Mouse (Mus musculus) stomach, postnatal 0 days (tissue): Measurements from ENCODE around the gene Ugt1a5. TPM values are rescaled to one million over a fixed set of nuclear protein-coding genes. Genes with fewer than 3 reads are reported as not detected.

Source experiments
- ATAC-seq: fragments of 200-750 bp; cut with Nextera tagmentation; 2 replicates; pipeline ENCODE4 v1.8.0; 2017; ENCODE audit not compliant: low FRiP score, low TSS enrichment
- DNase-seq: peaks from one replicate; pipeline ENCODE4 v3.0.0-alpha.2; 2016; ENCODE audit warnings: low spot score
- H3K27ac ChIP-seq: fragments of 300-500 bp; sonication (generic); replicated peaks from 2 replicates; pipeline ENCODE4 v1.5.1; 2014; ENCODE audit warnings: mild to moderate bottlenecking, control low read depth
- H3K27me3 ChIP-seq: fragments of 300-500 bp; sonication (generic); 2 replicates; pipeline ENCODE4 v1.6.1; 2014; ENCODE audit warnings: low read length; ENCODE audit not compliant: control insufficient read depth, insufficient read depth
- H3K36me3 ChIP-seq: fragments of 300-500 bp; sonication (generic); 2 replicates; pipeline ENCODE4 v1.6.1; 2014; ENCODE audit warnings: low read length, mixed read lengths; ENCODE audit not compliant: control insufficient read depth, insufficient read depth
- H3K4me1 ChIP-seq: fragments of 300-500 bp; sonication (generic); replicated peaks from 2 replicates; pipeline ENCODE4 v1.6.1; 2014; ENCODE audit warnings: antibody characterized with exemption; ENCODE audit not compliant: control insufficient read depth, insufficient read depth
- H3K4me2 ChIP-seq: fragments of 300-500 bp; sonication (generic); replicated peaks from 2 replicates; pipeline ENCODE4 v1.6.1; 2014; ENCODE audit warnings: low read depth, mild to moderate bottlenecking, control low read depth, moderate library complexity
- H3K4me3 ChIP-seq: fragments of 300-500 bp; sonication (generic); 2 replicates; pipeline ENCODE4 v1.5.1; 2014; ENCODE audit warnings: low read depth, low read length, control low read depth
- H3K9ac ChIP-seq: fragments of 300-500 bp; sonication (generic); 2 replicates; pipeline ENCODE4 v1.6.1; 2014; ENCODE audit warnings: mild to moderate bottlenecking, low read length, control low read depth, mixed read lengths
- H3K9me3 ChIP-seq: fragments of 300-500 bp; sonication (generic); 2 replicates; pipeline ENCODE4 v1.6.1; 2016; ENCODE audit warnings: low read length; ENCODE audit not compliant: control insufficient read depth
- CTCF ChIP-seq: IDR thresholded peaks from 2 replicates; pipeline ENCODE4 v1.5.1; 2016; ENCODE audit warnings: antibody characterized with exemption, low read depth, mild to moderate bottlenecking, moderate library complexity
- EP300 ChIP-seq: optimal IDR thresholded peaks from 2 replicates; pipeline ENCODE3; 2016; ENCODE audit warnings: antibody characterized with exemption
- WGBS: fragments of 180-500 bp; shearing (Covaris S2); extraction: QIAGEN DNeasy Blood & Tissue Kit; methylation state at CpG from one replicate; pipeline ENCODE4 v1.1.7; 2014; 5-methylcytosine and 5-hydroxymethylcytosine counted together
- polyA plus RNA-seq: library from polyadenylated mRNA; unstranded; fragments of >200 nt; fragmentation: Nextera tagmentation; extraction: Ambion mirVana; gene quantifications from 2 replicates; pipeline ENCODE4 v1.2.1, GENCODE M21; 2015

Ugt1a5 gene
- polyA plus RNA-seq, 1 experiment from 2014 or later: not detected

- 75% methylated on average over 6 of the region's 6 CpGs for WGBS
- TF ChIP-seq CTCF: no peak
- no peak for TF ChIP-seq EP300
- peaks cover 48% of the 10 kb centered on the region for H3K9me3 ChIP-seq
- H3K27ac ChIP-seq: no peak overlapping the region
- no peak overlapping the region for H3K4me2 ChIP-seq
- no peaks in the 10 kb centered on the region for H3K36me3 ChIP-seq
- ATAC-seq (no peak; the same call in 1 of the 2 replicates), DNase-seq (no peak)
- no peak overlapping the region for H3K9ac ChIP-seq
- H3K4me3 ChIP-seq: no peak overlapping the region
- no peaks in the 10 kb centered on the region for H3K27me3 ChIP-seq
- H3K4me1 ChIP-seq: no peaks in the 10 kb centered on the region
Observed at GRCm38 (mm10) chr1:88245881-88246280, 80.1 kb downstream of the Ugt1a5 start.

- H3K4me2 ChIP-seq: no peak overlapping the region
- H3K4me3 ChIP-seq: no peak overlapping the region
- no peaks in the 10 kb centered on the region for H3K27me3 ChIP-seq
- no peaks in the 10 kb centered on the region for H3K4me1 ChIP-seq
- ATAC-seq: no peak
- no peaks in the 10 kb centered on the region for H3K36me3 ChIP-seq
- H3K9me3 ChIP-seq: peaks cover 47% of the 10 kb centered on the region
- 46% methylated on average over 6 of the region's 6 CpGs for WGBS
- H3K27ac ChIP-seq: no peak overlapping the region
- H3K9ac ChIP-seq: no peak overlapping the region
- no peak for TF ChIP-seq EP300
- TF ChIP-seq CTCF: no peak
- DNase-seq: no peak
Observed at GRCm38 (mm10) chr1:88246386-88246785, 80.6 kb downstream of the Ugt1a5 start.

- ATAC-seq (no peak), DNase-seq (no peak)
- Histone ChIP-seq H3K4me1 (no peaks in the 10 kb centered on the region), H3K9ac (no peak overlapping the region), H3K36me3 (no peaks in the 10 kb centered on the region), H3K4me2 (no peak overlapping the region), H3K27ac (no peak overlapping the region), H3K27me3 (no peaks in the 10 kb centered on the region), H3K4me3 (no peak overlapping the region), H3K9me3 (peaks cover 42% of the 10 kb centered on the region)
- WGBS: 43% methylated on average over 2 of the region's 2 CpGs
- TF ChIP-seq EP300 (no peak), CTCF (no peak)
Observed at GRCm38 (mm10) chr1:88247660-88248059, 81.8 kb downstream of the Ugt1a5 start.

- no peaks in the 10 kb centered on the region for H3K36me3 ChIP-seq
- no peaks in the 10 kb centered on the region for H3K27me3 ChIP-seq
- H3K4me2 ChIP-seq: no peak overlapping the region
- DNase-seq: no peak
- no peak for ATAC-seq
- H3K4me3 ChIP-seq: no peak overlapping the region
- no peaks in the 10 kb centered on the region for H3K4me1 ChIP-seq
- TF ChIP-seq EP300 (no peak), CTCF (no peak)
- H3K9me3 ChIP-seq: peaks cover 40% of the 10 kb centered on the region
- H3K27ac ChIP-seq: no peak overlapping the region
- 65% methylated on average over 4 of the region's 4 CpGs for WGBS
- H3K9ac ChIP-seq: no peak overlapping the region
Observed at GRCm38 (mm10) chr1:88248658-88249057, 82.8 kb downstream of the Ugt1a5 start.

- Histone ChIP-seq H3K4me2 (no peak overlapping the region), H3K27ac (no peak overlapping the region), H3K4me3 (no peak overlapping the region), H3K36me3 (no peaks in the 10 kb centered on the region), H3K9ac (no peak overlapping the region), H3K9me3 (peaks cover 39% of the 10 kb centered on the region), H3K27me3 (no peaks in the 10 kb centered on the region), H3K4me1 (no peaks in the 10 kb centered on the region)
- 77% methylated on average over 7 of the region's 7 CpGs for WGBS
- ATAC-seq (no peak), DNase-seq (no peak)
- TF ChIP-seq CTCF (no peak), EP300 (no peak)
Observed at GRCm38 (mm10) chr1:88249596-88249995, 83.8 kb downstream of the Ugt1a5 start.

GRCm38 (mm10) chr1:88250023-88250422 lies 84.2 kb downstream of the Ugt1a5 start:
- Histone ChIP-seq H3K4me2 (no peak overlapping the region), H3K36me3 (no peaks in the 10 kb centered on the region), H3K27ac (no peak overlapping the region), H3K27me3 (no peaks in the 10 kb centered on the region), H3K4me1 (no peaks in the 10 kb centered on the region), H3K4me3 (no peak overlapping the region), H3K9me3 (peaks cover 40% of the 10 kb centered on the region), H3K9ac (no peak overlapping the region)
- no peak for ATAC-seq
- no peak for DNase-seq
- 77% methylated on average over 5 of the region's 5 CpGs for WGBS
- TF ChIP-seq EP300 (no peak), CTCF (no peak)
